Mouse (Mus musculus) heart, embryonic 15.5 days (tissue): ENCODE measurements around the gene Clic1. TPM values are rescaled to one million over a fixed set of nuclear protein-coding genes. Genes with fewer than 3 reads are reported as not detected.
A peak's percentile ranks its signal among the peaks of the same experiment; 100 is the strongest.

Experiments
- ATAC-seq: fragments of 200-750 bp; cut with Nextera tagmentation; replicated peaks from 2 replicates; pipeline ENCODE4 v1.8.0; 2017; ENCODE audit warnings: low read depth, moderate TSS enrichment; ENCODE audit not compliant: insufficient number of reproducible peaks, insufficient read depth, low FRiP score
- H3K27ac ChIP-seq: fragments of 300-500 bp; sonication (generic); 2 replicates; pipeline ENCODE4 v1.5.1; 2015; ENCODE audit warnings: mild to moderate bottlenecking, inconsistent platforms
- H3K27me3 ChIP-seq: fragments of 300-500 bp; sonication (generic); 2 replicates; pipeline ENCODE4 v1.6.1; 2015; ENCODE audit warnings: inconsistent platforms
- H3K36me3 ChIP-seq: fragments of 300-500 bp; sonication (generic); 2 replicates; pipeline ENCODE4 v1.6.1; 2015; ENCODE audit warnings: mild to moderate bottlenecking, inconsistent platforms
- H3K4me1 ChIP-seq: fragments of 300-500 bp; sonication (generic); replicated peaks from 2 replicates; pipeline ENCODE4 v1.6.1; 2015; ENCODE audit warnings: inconsistent platforms
- H3K4me2 ChIP-seq: fragments of 300-500 bp; sonication (generic); 2 replicates; pipeline ENCODE4 v1.6.1; 2015; ENCODE audit warnings: inconsistent platforms, mild to moderate bottlenecking, moderate library complexity
- H3K4me3 ChIP-seq: fragments of 300-500 bp; sonication (generic); 2 replicates; pipeline ENCODE4 v1.5.1; 2015; ENCODE audit warnings: mild to moderate bottlenecking, inconsistent platforms
- H3K9ac ChIP-seq: fragments of 300-500 bp; sonication (generic); 2 replicates; pipeline ENCODE4 v1.6.1; 2015; ENCODE audit warnings: mild to moderate bottlenecking, inconsistent platforms
- H3K9me3 ChIP-seq: fragments of 300-500 bp; sonication (generic); replicated peaks from 2 replicates; pipeline ENCODE4 v1.6.1; 2016; ENCODE audit warnings: inconsistent platforms
- WGBS: fragments of 180-500 bp; shearing (Covaris S2); methylation state at CpG from one replicate; pipeline ENCODE4 v1.1.7; 2015; ENCODE audit warnings: mixed read lengths; 5-methylcytosine and 5-hydroxymethylcytosine counted together
- polyA plus RNA-seq: library from polyadenylated mRNA; unstranded; fragments of >200 nt; fragmentation: Nextera tagmentation; extraction: Ambion mirVana; gene quantifications from 2 replicates; pipeline ENCODE4 v1.2.1, GENCODE M21; 2015

Clic1 gene
- polyA plus RNA-seq, 1 experiment from 2014 or later, result 307 TPM

DNA sequence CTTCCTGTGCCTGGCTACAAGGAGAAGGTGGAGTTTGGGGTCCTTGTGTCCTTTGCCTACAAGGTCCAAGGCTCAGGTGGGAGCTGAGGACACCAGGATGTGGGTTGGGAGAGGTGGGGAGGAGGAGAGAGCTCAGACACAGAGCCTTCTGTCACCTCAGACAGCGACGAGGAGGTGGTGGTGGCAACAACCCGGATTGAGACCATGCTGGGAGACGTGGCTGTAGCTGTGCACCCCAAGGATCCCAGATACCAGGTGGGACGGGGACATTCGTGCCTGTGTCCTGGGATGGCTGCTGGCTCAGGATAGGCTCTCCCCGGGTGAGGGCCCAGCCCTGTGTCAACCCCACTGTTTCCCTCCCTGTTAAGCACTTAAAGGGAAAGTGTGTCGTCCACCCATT lies 38.3 kb upstream of the Clic1 start:
- Histone ChIP-seq H3K27ac (no peak overlapping the region), H3K4me1 (peaks cover 10% of the 10 kb centered on the region), H3K4me3 (no peak overlapping the region), H3K9ac (no peak overlapping the region), H3K27me3 (no peaks in the 10 kb centered on the region), H3K4me2 (no peak overlapping the region), H3K36me3 (peaks cover 80% of the 10 kb centered on the region), H3K9me3 (no peaks in the 10 kb centered on the region)
- ATAC-seq, result no peak
- 91% methylated on average over 8 of the region's 8 CpGs for WGBS

- WGBS, result 75% methylated on average over 13 of the region's 13 CpGs
- H3K27ac ChIP-seq, result no peak overlapping the region
- ATAC-seq, result no peak
- H3K36me3 ChIP-seq, result peaks cover 72% of the 10 kb centered on the region
- no peaks in the 10 kb centered on the region for H3K9me3 ChIP-seq
- H3K4me1 ChIP-seq, result peaks cover 16% of the 10 kb centered on the region
- no peaks in the 10 kb centered on the region for H3K27me3 ChIP-seq
- no peak overlapping the region for H3K4me2 ChIP-seq
- H3K9ac ChIP-seq, result no peak overlapping the region
- no peak overlapping the region for H3K4me3 ChIP-seq
These were observed 37.3 kb upstream of the Clic1 start for GRCm38 (mm10) chr17:35012430-35012829.

DNA sequence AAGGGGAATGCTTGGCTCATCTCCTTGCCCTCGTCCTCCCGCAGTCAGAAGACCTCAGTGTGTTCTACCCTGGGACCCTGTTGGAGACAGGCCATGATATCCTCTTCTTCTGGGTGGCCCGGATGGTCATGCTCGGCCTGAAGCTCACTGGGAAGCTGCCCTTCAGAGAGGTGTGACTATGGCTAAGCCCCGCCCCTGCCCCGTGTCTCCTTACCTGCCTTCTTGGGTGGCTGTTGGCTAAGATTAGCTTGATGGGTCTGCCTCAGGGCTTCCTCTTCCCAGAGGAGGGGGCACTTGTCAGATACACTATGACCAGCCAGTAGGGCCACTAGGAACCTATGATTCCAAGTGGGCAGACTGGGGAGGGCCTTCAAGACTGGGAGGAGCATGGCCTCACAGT lies 36.5 kb upstream of the Clic1 start:
- Histone ChIP-seq H3K9ac (no peak overlapping the region), H3K4me3 (no peak overlapping the region), H3K27ac (no peak overlapping the region), H3K4me1 (peaks cover 16% of the 10 kb centered on the region), H3K9me3 (no peaks in the 10 kb centered on the region), H3K4me2 (no peak overlapping the region), H3K36me3 (peaks cover 67% of the 10 kb centered on the region), H3K27me3 (no peaks in the 10 kb centered on the region)
- ATAC-seq, result no peak
- 70% methylated on average over 6 of the region's 6 CpGs for WGBS

DNA sequence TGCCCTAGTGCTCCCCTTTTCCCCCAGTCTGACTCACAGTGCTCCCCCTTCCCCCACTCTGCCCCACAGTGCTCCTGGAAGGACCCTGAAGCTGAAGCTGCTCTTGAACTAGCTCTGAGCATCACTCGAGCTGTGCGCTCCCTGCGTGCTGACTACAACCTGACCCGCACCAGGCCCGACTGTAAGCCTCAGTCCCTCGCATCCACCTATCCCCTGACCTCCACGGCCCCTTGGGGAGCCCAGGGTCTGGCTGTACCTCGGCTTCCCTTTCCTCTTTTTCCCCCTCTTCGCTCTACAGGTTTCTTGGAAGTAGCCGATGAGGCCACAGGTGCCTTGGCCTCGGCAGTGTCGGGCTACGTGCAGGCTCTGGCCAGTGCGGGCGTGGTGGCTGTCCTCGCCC lies 34.5 kb upstream of the Clic1 start:
- WGBS, result 93% methylated on average over 16 of the region's 16 CpGs

GRCm38 (mm10) chr17:35016376-35016775 lies 33.4 kb upstream of the Clic1 start, which contains the start of gene Vwa7:
Gene Vwa7 (plus strand): TSS chr17:35016579.
- 34% methylated on average over 12 of the region's 12 CpGs for WGBS
- peak; percentile 48 for ATAC-seq
- H3K36me3 ChIP-seq, result peaks cover 43% of the 10 kb centered on the region
- H3K9ac ChIP-seq, result peak within 1 kb of the TSS; percentile 37; the same call in 1 of the 2 replicates
- no peaks in the 10 kb centered on the region for H3K27me3 ChIP-seq
- peaks cover 21% of the 10 kb centered on the region for H3K4me1 ChIP-seq
- 0 out of 2 replicates have a peak within 1 kb of the TSS, but pooled peaks have one; percentile 13 for H3K27ac ChIP-seq
- no peaks in the 10 kb centered on the region for H3K9me3 ChIP-seq
- H3K4me2 ChIP-seq, result peak within 1 kb of the TSS; percentile 6; the same call in 1 of the 2 replicates
- H3K4me3 ChIP-seq, result no peak within 1 kb of the TSS

More for the DNA sequence above, 34.5 kb upstream of the Clic1 start:
- Histone ChIP-seq H3K9me3 (no peaks in the 10 kb centered on the region), H3K27me3 (no peaks in the 10 kb centered on the region), H3K9ac (no peak overlapping the region), H3K4me3 (no peak overlapping the region), H3K4me1 (peaks cover 16% of the 10 kb centered on the region), H3K36me3 (peaks cover 54% of the 10 kb centered on the region), H3K4me2 (no peak overlapping the region), H3K27ac (no peak overlapping the region)
- ATAC-seq, result no peak

DNA sequence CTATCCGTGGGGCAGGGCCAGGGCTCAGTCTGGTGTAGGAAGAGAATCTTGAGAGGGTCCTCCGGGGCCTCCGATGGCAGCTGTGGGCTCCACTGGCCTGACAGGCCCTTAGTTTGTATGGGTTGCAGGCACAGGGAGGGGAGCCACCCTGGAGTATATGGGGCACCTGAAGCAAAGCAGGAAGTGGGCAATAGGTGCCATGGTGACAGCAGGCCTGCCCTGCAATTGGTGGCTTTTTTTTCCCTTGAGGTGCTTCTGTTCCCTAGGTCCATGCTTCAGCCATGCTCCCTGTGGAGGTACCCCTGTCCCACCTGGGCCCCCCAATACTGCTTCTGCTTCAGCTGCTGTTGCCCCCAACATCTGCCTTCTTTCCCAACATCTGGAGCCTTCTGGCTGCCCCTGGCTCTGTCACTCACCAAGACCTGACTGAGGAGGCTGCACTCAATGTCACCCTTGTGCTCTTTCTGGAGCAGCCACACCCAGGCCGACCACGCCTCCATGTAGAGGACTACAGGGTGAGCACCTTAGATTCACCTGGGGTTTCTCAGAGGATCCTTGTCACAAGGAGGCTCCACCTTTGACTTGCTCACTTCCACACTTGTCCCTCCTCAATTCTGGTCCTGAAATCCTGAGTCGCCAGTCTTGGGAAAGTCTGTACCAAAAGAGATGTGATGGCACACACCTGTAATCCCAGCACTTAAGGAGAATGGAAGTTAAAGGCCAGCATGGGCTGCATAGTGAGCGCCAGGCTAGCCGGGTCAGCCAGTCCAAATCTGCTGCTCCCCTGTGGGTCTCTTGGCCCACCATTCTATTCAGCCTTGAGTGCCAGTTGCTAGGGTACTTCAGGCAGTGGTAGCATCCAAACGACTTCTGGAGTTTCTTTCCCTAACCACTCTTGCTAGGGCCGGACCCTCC lies 32.7 kb upstream of the Clic1 start:
- Histone ChIP-seq H3K4me2 (no peak overlapping the region), H3K9me3 (no peaks in the 10 kb centered on the region), H3K4me3 (no peak overlapping the region), H3K9ac (peak overlapping the region; percentile 37; the same call in 1 of the 2 replicates), H3K36me3 (peaks cover 37% of the 10 kb centered on the region), H3K27me3 (no peaks in the 10 kb centered on the region), H3K4me1 (peaks cover 24% of the 10 kb centered on the region), H3K27ac (0 out of 2 replicates have a peak overlapping the region, but pooled peaks have one; percentile 13)
- ATAC-seq, result no peak
- 77% methylated on average over 10 of the region's 10 CpGs for WGBS

DNA sequence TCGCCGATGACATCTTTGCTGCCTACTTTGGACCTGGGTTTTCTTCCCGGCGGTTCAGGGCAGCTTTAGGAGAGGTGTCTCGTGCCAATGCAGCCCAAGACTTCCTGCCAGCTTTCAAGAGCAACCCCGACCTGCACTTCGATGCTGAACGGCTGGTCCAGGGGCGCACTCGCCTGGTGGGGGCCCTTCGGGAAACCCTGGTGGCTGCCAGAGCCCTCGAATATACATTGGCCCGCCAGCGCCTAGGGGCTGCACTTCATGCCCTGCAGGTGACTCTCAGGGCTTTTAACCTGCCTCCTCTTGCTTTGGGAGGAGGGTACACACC lies 32.1 kb upstream of the Clic1 start:
- H3K9ac ChIP-seq, result no peak overlapping the region
- H3K36me3 ChIP-seq, result peaks cover 30% of the 10 kb centered on the region
- peaks cover 25% of the 10 kb centered on the region for H3K4me1 ChIP-seq
- no peak overlapping the region for H3K4me2 ChIP-seq
- no peak overlapping the region for H3K27ac ChIP-seq
- no peak overlapping the region for H3K4me3 ChIP-seq
- ATAC-seq, result no peak
- H3K27me3 ChIP-seq, result no peaks in the 10 kb centered on the region
- H3K9me3 ChIP-seq, result no peaks in the 10 kb centered on the region
- WGBS, result 67% methylated on average over 14 of the region's 14 CpGs

GRCm38 (mm10) chr17:35018171-35018570 lies 31.6 kb upstream of the Clic1 start:
- H3K9me3 ChIP-seq, result no peaks in the 10 kb centered on the region
- H3K27ac ChIP-seq, result no peak overlapping the region
- H3K4me1 ChIP-seq, result peaks cover 27% of the 10 kb centered on the region
- no peak overlapping the region for H3K9ac ChIP-seq
- peaks cover 25% of the 10 kb centered on the region for H3K36me3 ChIP-seq
- no peaks in the 10 kb centered on the region for H3K27me3 ChIP-seq
- H3K4me3 ChIP-seq, result no peak overlapping the region
- no peak for ATAC-seq
- WGBS, result 77% methylated on average over 3 of the region's 3 CpGs
- H3K4me2 ChIP-seq, result no peak overlapping the region

DNA sequence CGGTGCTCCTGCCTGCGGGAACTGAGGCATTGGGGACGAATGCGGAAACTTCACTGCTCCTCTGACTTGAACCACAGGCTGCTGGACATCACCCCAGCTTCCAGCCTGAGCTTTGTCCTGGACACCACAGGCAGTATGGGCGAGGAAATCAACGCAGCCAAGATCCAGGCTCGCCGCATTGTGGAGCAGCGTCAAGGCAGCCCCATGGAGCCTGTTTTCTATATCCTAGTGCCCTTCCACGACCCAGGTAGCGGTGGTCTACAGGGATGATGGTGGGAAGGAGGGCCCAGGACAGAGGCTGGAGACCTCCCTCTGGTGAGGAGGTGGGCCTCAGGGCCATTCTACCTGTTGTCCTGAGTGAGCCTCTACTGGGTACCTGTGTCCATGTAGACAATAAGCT lies 29.9 kb upstream of the Clic1 start:
- no peak for ATAC-seq
- Histone ChIP-seq H3K9ac (no peak overlapping the region), H3K27me3 (no peaks in the 10 kb centered on the region), H3K4me1 (peaks cover 40% of the 10 kb centered on the region), H3K9me3 (no peaks in the 10 kb centered on the region), H3K4me3 (no peak overlapping the region), H3K27ac (no peak overlapping the region), H3K4me2 (no peak overlapping the region), H3K36me3 (peaks cover 8% of the 10 kb centered on the region)
- WGBS, result 79% methylated on average over 11 of the region's 11 CpGs

GRCm38 (mm10) chr17:35020551-35020950 lies 29.2 kb upstream of the Clic1 start:
- Histone ChIP-seq H3K4me2 (no peak overlapping the region), H3K36me3 (peaks cover 2% of the 10 kb centered on the region; the same call in 1 of the 2 replicates), H3K4me3 (no peak overlapping the region), H3K4me1 (peaks cover 41% of the 10 kb centered on the region), H3K9ac (no peak overlapping the region), H3K9me3 (no peaks in the 10 kb centered on the region), H3K27ac (no peak overlapping the region), H3K27me3 (no peaks in the 10 kb centered on the region)
- no peak for ATAC-seq
- 86% methylated on average over 8 of the region's 8 CpGs for WGBS

GRCm38 (mm10) chr17:35021163-35021808 lies 28.5 kb upstream of the Clic1 start:
- Histone ChIP-seq H3K4me2 (peak overlapping the region; percentile 42), H3K27me3 (no peaks in the 10 kb centered on the region), H3K9me3 (no peaks in the 10 kb centered on the region), H3K4me1 (peaks cover 35% of the 10 kb centered on the region), H3K9ac (no peak overlapping the region), H3K36me3 (no peaks in the 10 kb centered on the region), H3K27ac (peak overlapping the region; percentile 79), H3K4me3 (0 out of 2 replicates have a peak overlapping the region, but pooled peaks have one; percentile 6)
- ATAC-seq, result peak; percentile 27
- WGBS, result 10% methylated on average over 17 of the region's 17 CpGs
